Mouse (Mus musculus) heart, postnatal 25 days (tissue): Measurements from ENCODE around the gene Slc25a22. TPM values are rescaled to one million over a fixed set of nuclear protein-coding genes. Genes with fewer than 3 reads are reported as not detected.

ENCODE experiments used
- DNase-seq: peaks from one replicate; pipeline ENCODE4 v3.0.0; 2022; ENCODE audit warnings: low spot score
- intact Hi-C: fragments of 180-260 bp; cut with DNase I; formaldehyde crosslinking; loops from one replicate; pipeline ENCODE4 v1.15.1; 2025
- total RNA-seq, 2 experiments: library from RNA; stranded (reverse); gene quantifications; 2 replicates each; pipeline ENCODE4 v1.2.3; 2021

Slc25a22 gene
- total RNA-seq, 2 experiments from 2014 or later: 58.8 to 72.6 TPM

GRCm38 (mm10) chr7:141474160-141474559 lies 36.5 kb upstream of the Slc25a22 start:
- DNase-seq: no peak
- intact Hi-C loops: no loop called here

- intact Hi-C loops: no loop called here
- no peak for DNase-seq
Observed at GRCm38 (mm10) chr7:141472763-141473162, 35.1 kb upstream of the Slc25a22 start.

GRCm38 (mm10) chr7:141472226-141472625 lies 34.5 kb upstream of the Slc25a22 start:
- DNase-seq: no peak
- intact Hi-C loops: no loop called here

GRCm38 (mm10) chr7:141471236-141471635 lies 33.5 kb upstream of the Slc25a22 start:
- intact Hi-C loops: no loop called here
- no peak for DNase-seq

- intact Hi-C loops: no loop called here
- DNase-seq: no peak
Observed at GRCm38 (mm10) chr7:141470637-141470944, 32.9 kb upstream of the Slc25a22 start.

GRCm38 (mm10) chr7:141469901-141470636 lies 32.4 kb upstream of the Slc25a22 start:
- DNase-seq: no peak
- intact Hi-C loops: no loop called here

- DNase-seq: no peak
- intact Hi-C loops: no loop called here
Observed at GRCm38 (mm10) chr7:141469352-141469751, 31.7 kb upstream of the Slc25a22 start.

- DNase-seq: peak; percentile 69
- intact Hi-C loops: no loop called here
Observed at GRCm38 (mm10) chr7:141468522-141469211, 31.0 kb upstream of the Slc25a22 start.

GRCm38 (mm10) chr7:141468164-141468521 lies 30.5 kb upstream of the Slc25a22 start:
- intact Hi-C loops: no loop called here
- no peak for DNase-seq

- intact Hi-C loops: no loop called here
- DNase-seq: peak; percentile 86
Observed at GRCm38 (mm10) chr7:141467230-141468030, 29.7 kb upstream of the Slc25a22 start, which contains the start of gene Cd151. Cd151 (plus strand) TSS chr7:141467392.

- no peak for DNase-seq
- intact Hi-C loops: no loop called here
Observed at GRCm38 (mm10) chr7:141466607-141467148, 29.0 kb upstream of the Slc25a22 start.

GRCm38 (mm10) chr7:141466045-141466394 lies 28.3 kb upstream of the Slc25a22 start:
- peak; percentile 51 for DNase-seq
- intact Hi-C loops: no loop called here

GRCm38 (mm10) chr7:141465388-141466044 lies 27.8 kb upstream of the Slc25a22 start:
- DNase-seq: no peak
- intact Hi-C loops: no loop called here

GRCm38 (mm10) chr7:141464603-141465201 lies 27.0 kb upstream of the Slc25a22 start:
- intact Hi-C loops: no loop called here
- no peak for DNase-seq

- peak; percentile 80 for DNase-seq
- intact Hi-C loops: no loop called here
Observed at GRCm38 (mm10) chr7:141463824-141464602, 26.3 kb upstream of the Slc25a22 start.

- DNase-seq: no peak
- intact Hi-C loops: no loop called here
Observed at GRCm38 (mm10) chr7:141462333-141462821, 24.7 kb upstream of the Slc25a22 start.

- intact Hi-C loops: no loop called here
- no peak for DNase-seq
Observed at GRCm38 (mm10) chr7:141461521-141462332, 24.0 kb upstream of the Slc25a22 start.
